Mouse (Mus musculus): Measurements from ENCODE around the gene Arhgef19. TPM values are rescaled to one million over a fixed set of nuclear protein-coding genes. Genes with fewer than 3 reads are reported as not detected.

Gene Arhgef19
- polyA plus RNA-seq, 1 experiment from 2014 or later = 19.2 TPM

GRCm38 (mm10) chr4:141212892-141213291 is 26.4 kb upstream of the Arhgef19 start:
- Histone ChIP-seq H3K36me3 (no peaks in the 10 kb centered on the region), H3K9me3 (no peaks in the 10 kb centered on the region), H3K9ac (no peak overlapping the region), H3K4me2 (peak overlapping the region; percentile 91; the same call in 1 of the 2 replicates), H3K4me1 (peaks cover 13% of the 10 kb centered on the region), H3K4me3 (no peak overlapping the region), H3K27ac (no peak overlapping the region), H3K27me3 (no peaks in the 10 kb centered on the region)
- WGBS = 71% methylated on average over 9 of the region's 9 CpGs
- ATAC-seq (ENCODE audit: borderline replicate concordance, extremely low read depth, low FRiP score, low TSS enrichment) = no peak

GRCm38 (mm10) chr4:141213342-141213741 is 26.0 kb upstream of the Arhgef19 start:
- Histone ChIP-seq H3K9ac (no peak overlapping the region), H3K27me3 (no peaks in the 10 kb centered on the region), H3K4me1 (peaks cover 13% of the 10 kb centered on the region), H3K9me3 (no peaks in the 10 kb centered on the region), H3K36me3 (no peaks in the 10 kb centered on the region), H3K27ac (peak overlapping the region; percentile 70), H3K4me3 (peak overlapping the region; percentile 57), H3K4me2 (peak overlapping the region; percentile 91)
- 40% methylated on average over 2 of the region's 2 CpGs for WGBS
- ATAC-seq (ENCODE audit: borderline replicate concordance, extremely low read depth, low FRiP score, low TSS enrichment) = 0 out of 2 replicates have a peak, but pooled peaks have one; percentile 15

- peak within 1 kb of the TSS; percentile 57 for H3K4me3 ChIP-seq
- no peaks in the 10 kb centered on the region for H3K27me3 ChIP-seq
- H3K27ac ChIP-seq = peak within 1 kb of the TSS; percentile 70
- WGBS = 0% methylated on average over 24 of the region's 24 CpGs
- no peaks in the 10 kb centered on the region for H3K36me3 ChIP-seq
- H3K4me2 ChIP-seq = peak within 1 kb of the TSS; percentile 91
- H3K9ac ChIP-seq = peak within 1 kb of the TSS; percentile 55
- peak; percentile 66 for ATAC-seq (ENCODE audit: borderline replicate concordance, extremely low read depth, low FRiP score, low TSS enrichment)
- H3K4me1 ChIP-seq = peaks cover 13% of the 10 kb centered on the region
- no peaks in the 10 kb centered on the region for H3K9me3 ChIP-seq
These were observed 25.4 kb upstream of the Arhgef19 start, which contains the start of gene Rsg1 for GRCm38 (mm10) chr4:141213770-141214336. TSS of gene Rsg1 (plus strand) at chr4:141213956.

- Histone ChIP-seq H3K4me3 (peak overlapping the region; percentile 57), H3K9me3 (no peaks in the 10 kb centered on the region), H3K36me3 (no peaks in the 10 kb centered on the region), H3K4me2 (peak overlapping the region; percentile 91), H3K27me3 (no peaks in the 10 kb centered on the region), H3K4me1 (peaks cover 13% of the 10 kb centered on the region), H3K27ac (no peak overlapping the region), H3K9ac (peak overlapping the region; percentile 55)
- peak; percentile 20; the same call in 1 of the 2 replicates for ATAC-seq (ENCODE audit: borderline replicate concordance, extremely low read depth, low FRiP score, low TSS enrichment)
- 1% methylated on average over 16 of the region's 16 CpGs for WGBS
These were observed 24.9 kb upstream of the Arhgef19 start for GRCm38 (mm10) chr4:141214337-141214851.

- no peak overlapping the region for H3K4me2 ChIP-seq
- H3K4me3 ChIP-seq = no peak overlapping the region
- H3K4me1 ChIP-seq = peaks cover 2% of the 10 kb centered on the region; the same call in 1 of the 2 replicates
- H3K36me3 ChIP-seq = peaks cover 4% of the 10 kb centered on the region; the same call in 1 of the 2 replicates
- H3K9me3 ChIP-seq = no peaks in the 10 kb centered on the region
- no peak for ATAC-seq (ENCODE audit: borderline replicate concordance, extremely low read depth, low FRiP score, low TSS enrichment)
- no peak overlapping the region for H3K27ac ChIP-seq
- H3K27me3 ChIP-seq = no peaks in the 10 kb centered on the region
- H3K9ac ChIP-seq = no peak overlapping the region
- WGBS = 87% methylated on average over 20 of the region's 20 CpGs
These were observed 19.6 kb upstream of the Arhgef19 start for GRCm38 (mm10) chr4:141219583-141220213.

GRCm38 (mm10) chr4:141221848-141222247 is 17.5 kb upstream of the Arhgef19 start:
- Histone ChIP-seq H3K4me2 (no peak overlapping the region), H3K4me3 (no peak overlapping the region), H3K27me3 (no peaks in the 10 kb centered on the region), H3K9me3 (no peaks in the 10 kb centered on the region), H3K9ac (no peak overlapping the region), H3K36me3 (peaks cover 4% of the 10 kb centered on the region; the same call in 1 of the 2 replicates), H3K4me1 (no peaks in the 10 kb centered on the region), H3K27ac (no peak overlapping the region)
- WGBS = 71% methylated on average over 2 of the region's 2 CpGs
- no peak for ATAC-seq (ENCODE audit: borderline replicate concordance, extremely low read depth, low FRiP score, low TSS enrichment)

GRCm38 (mm10) chr4:141222752-141223151 is 16.5 kb upstream of the Arhgef19 start:
- no peaks in the 10 kb centered on the region for H3K27me3 ChIP-seq
- no peak overlapping the region for H3K27ac ChIP-seq
- peaks cover 4% of the 10 kb centered on the region; the same call in 1 of the 2 replicates for H3K36me3 ChIP-seq
- no peak overlapping the region for H3K4me3 ChIP-seq
- H3K9ac ChIP-seq = no peak overlapping the region
- no peak overlapping the region for H3K4me2 ChIP-seq
- no peaks in the 10 kb centered on the region for H3K4me1 ChIP-seq
- 89% methylated on average over 5 of the region's 5 CpGs for WGBS
- no peak for ATAC-seq (ENCODE audit: borderline replicate concordance, extremely low read depth, low FRiP score, low TSS enrichment)
- H3K9me3 ChIP-seq = no peaks in the 10 kb centered on the region

- Histone ChIP-seq H3K4me1 (no peaks in the 10 kb centered on the region), H3K36me3 (no peaks in the 10 kb centered on the region), H3K4me3 (no peak overlapping the region), H3K4me2 (no peak overlapping the region), H3K27ac (no peak overlapping the region), H3K9me3 (no peaks in the 10 kb centered on the region), H3K9ac (no peak overlapping the region), H3K27me3 (no peaks in the 10 kb centered on the region)
- no peak for ATAC-seq (ENCODE audit: borderline replicate concordance, extremely low read depth, low FRiP score, low TSS enrichment)
- 80% methylated on average over 7 of the region's 7 CpGs for WGBS
These were observed 10.6 kb upstream of the Arhgef19 start for GRCm38 (mm10) chr4:141228687-141229086.

GRCm38 (mm10) chr4:141233196-141233595 is 6.1 kb upstream of the Arhgef19 start:
- Histone ChIP-seq H3K4me3 (no peak overlapping the region), H3K27me3 (peaks cover 2% of the 10 kb centered on the region; the same call in 1 of the 2 replicates), H3K27ac (no peak overlapping the region), H3K9me3 (no peaks in the 10 kb centered on the region), H3K4me2 (no peak overlapping the region), H3K9ac (no peak overlapping the region), H3K4me1 (no peaks in the 10 kb centered on the region), H3K36me3 (no peaks in the 10 kb centered on the region)
- WGBS = 79% methylated on average over 4 of the region's 4 CpGs
- no peak for ATAC-seq (ENCODE audit: borderline replicate concordance, extremely low read depth, low FRiP score, low TSS enrichment)

GRCm38 (mm10) chr4:141235537-141236111 is 3.7 kb upstream of the Arhgef19 start:
- Histone ChIP-seq H3K4me2 (no peak overlapping the region), H3K36me3 (no peaks in the 10 kb centered on the region), H3K4me3 (no peak overlapping the region), H3K27me3 (peaks cover 13% of the 10 kb centered on the region), H3K27ac (no peak overlapping the region), H3K9me3 (no peaks in the 10 kb centered on the region), H3K9ac (no peak overlapping the region), H3K4me1 (peaks cover 20% of the 10 kb centered on the region)
- no peak for ATAC-seq (ENCODE audit: borderline replicate concordance, extremely low read depth, low FRiP score, low TSS enrichment)
- 66% methylated on average over 6 of the region's 6 CpGs for WGBS

- Histone ChIP-seq H3K27me3 (peaks cover 23% of the 10 kb centered on the region), H3K36me3 (no peaks in the 10 kb centered on the region), H3K4me2 (no peak overlapping the region), H3K27ac (no peak overlapping the region), H3K9me3 (no peaks in the 10 kb centered on the region), H3K4me1 (peaks cover 30% of the 10 kb centered on the region), H3K9ac (no peak overlapping the region), H3K4me3 (no peak overlapping the region)
- 63% methylated on average over 3 of the region's 3 CpGs for WGBS
- no peak for ATAC-seq (ENCODE audit: borderline replicate concordance, extremely low read depth, low FRiP score, low TSS enrichment)
These were observed 2.4 kb upstream of the Arhgef19 start for GRCm38 (mm10) chr4:141236856-141237255.
